Mouse (Mus musculus) hindbrain, embryonic 14.5 days (tissue): ENCODE measurements around the gene Ak4. TPM values are rescaled to one million over a fixed set of nuclear protein-coding genes. Genes with fewer than 3 reads are reported as not detected.

Experiments used
- ATAC-seq: fragments of 200-750 bp; cut with Nextera tagmentation; 2 replicates; pipeline ENCODE4 v1.8.0; 2017; ENCODE audit warnings: moderate number of reproducible peaks, mild to moderate bottlenecking, moderate TSS enrichment, moderate library complexity; ENCODE audit not compliant: low FRiP score
- DNase-seq: peaks from one replicate; pipeline ENCODE4 v3.0.0-alpha.2; 2015; ENCODE audit warnings: low spot score
- H3K27ac ChIP-seq: fragments of 300-500 bp; sonication (generic); 2 replicates; pipeline ENCODE4 v1.5.1; 2014; ENCODE audit warnings: mild to moderate bottlenecking, moderate library complexity
- H3K27me3 ChIP-seq: fragments of 300-500 bp; sonication (generic); 2 replicates; pipeline ENCODE4 v1.6.1; 2014; ENCODE audit warnings: mild to moderate bottlenecking, low read length, mixed read lengths; ENCODE audit not compliant: control insufficient read depth, insufficient read depth
- H3K36me3 ChIP-seq: fragments of 300-500 bp; sonication (generic); replicated peaks from 2 replicates; pipeline ENCODE4 v1.6.1; 2014; ENCODE audit not compliant: control insufficient read depth, insufficient read depth
- H3K4me1 ChIP-seq: fragments of 300-500 bp; sonication (generic); replicated peaks from 2 replicates; pipeline ENCODE4 v1.6.1; 2014; ENCODE audit warnings: antibody characterized with exemption, low read length, mixed read lengths; ENCODE audit not compliant: control insufficient read depth, insufficient read depth
- H3K4me2 ChIP-seq: fragments of 300-500 bp; sonication (generic); replicated peaks from 2 replicates; pipeline ENCODE4 v1.6.1; 2014; ENCODE audit warnings: mild to moderate bottlenecking, moderate library complexity
- H3K4me3 ChIP-seq: fragments of 300-500 bp; sonication (generic); replicated peaks from 2 replicates; pipeline ENCODE4 v1.5.1; 2014; ENCODE audit warnings: mild to moderate bottlenecking, low read length
- H3K9ac ChIP-seq: fragments of 300-500 bp; sonication (generic); 2 replicates; pipeline ENCODE4 v1.6.1; 2014
- H3K9me3 ChIP-seq: fragments of 300-500 bp; sonication (generic); 2 replicates; pipeline ENCODE4 v1.6.1; 2016; ENCODE audit warnings: low read length; ENCODE audit not compliant: control insufficient read depth
- WGBS: fragments of 180-500 bp; shearing (Covaris S2); extraction: QIAGEN DNeasy Blood & Tissue Kit; methylation state at CpG from one replicate; pipeline ENCODE4 v1.1.7; 2014; 5-methylcytosine and 5-hydroxymethylcytosine counted together
- polyA plus RNA-seq: library from polyadenylated mRNA; unstranded; fragments of >200 nt; fragmentation: Nextera tagmentation; extraction: Ambion mirVana; gene quantifications from 2 replicates; pipeline ENCODE4 v1.2.1, GENCODE M21; 2014

The Ak4 gene
- 3.2 and 4.2 TPM in 2 replicates for polyA plus RNA-seq

DNA sequence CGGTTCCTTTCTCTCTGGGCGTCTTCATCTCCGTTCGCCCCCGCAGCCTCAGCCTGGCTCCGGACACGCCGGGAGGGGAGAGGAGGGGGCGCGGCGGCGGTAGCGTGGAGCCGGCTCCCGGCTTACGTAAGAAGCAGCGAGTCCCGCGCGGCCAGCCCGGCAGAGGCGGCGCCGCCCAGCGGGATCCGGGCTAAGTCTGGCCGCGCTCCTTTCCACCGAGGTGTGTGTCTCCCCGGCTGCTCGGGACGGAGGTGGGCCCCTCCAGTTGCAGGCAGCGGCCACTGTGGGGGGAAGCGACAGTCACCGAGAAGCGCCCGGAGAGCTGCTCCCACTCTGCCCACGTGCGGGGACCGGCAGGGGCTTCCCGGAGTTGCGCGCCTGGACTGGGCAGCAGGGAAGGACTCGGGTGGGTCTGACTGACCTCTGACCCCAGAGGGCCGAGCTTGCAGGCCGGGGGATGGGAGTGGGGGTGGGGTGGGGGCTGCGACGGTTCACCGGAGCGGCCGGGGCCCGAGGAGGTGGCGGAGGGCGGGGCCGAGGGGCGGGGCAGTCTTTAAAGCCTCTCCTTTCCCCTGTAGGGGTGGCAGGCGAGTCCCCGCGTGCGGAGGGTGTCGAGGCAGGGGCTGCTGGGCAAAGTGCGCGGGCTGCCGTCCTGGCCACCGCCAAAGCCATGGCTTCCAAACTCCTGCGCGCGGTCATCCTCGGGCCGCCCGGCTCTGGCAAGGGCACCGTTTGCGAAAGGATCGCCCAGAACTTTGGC lies at the start of gene Ak4:
TSS of gene Ak4 (plus strand) at position 127 of the 760 bp plus-strand sequence.
- Histone ChIP-seq H3K9ac (peak within 1 kb of the TSS; percentile 65), H3K27ac (0 out of 2 replicates have a peak within 1 kb of the TSS, but pooled peaks have one; percentile 9), H3K4me2 (peak within 1 kb of the TSS; percentile 97), H3K36me3 (no peaks in the 10 kb centered on the region), H3K4me1 (peaks cover 6% of the 10 kb centered on the region; the same call in 1 of the 2 replicates), H3K27me3 (peaks cover 9% of the 10 kb centered on the region), H3K9me3 (no peaks in the 10 kb centered on the region), H3K4me3 (peak within 1 kb of the TSS; percentile 76)
- DNase-seq (peak; percentile 32), ATAC-seq (peak; percentile 64)
- under 1% methylated on average over 59 of the region's 74 CpGs for WGBS

DNA sequence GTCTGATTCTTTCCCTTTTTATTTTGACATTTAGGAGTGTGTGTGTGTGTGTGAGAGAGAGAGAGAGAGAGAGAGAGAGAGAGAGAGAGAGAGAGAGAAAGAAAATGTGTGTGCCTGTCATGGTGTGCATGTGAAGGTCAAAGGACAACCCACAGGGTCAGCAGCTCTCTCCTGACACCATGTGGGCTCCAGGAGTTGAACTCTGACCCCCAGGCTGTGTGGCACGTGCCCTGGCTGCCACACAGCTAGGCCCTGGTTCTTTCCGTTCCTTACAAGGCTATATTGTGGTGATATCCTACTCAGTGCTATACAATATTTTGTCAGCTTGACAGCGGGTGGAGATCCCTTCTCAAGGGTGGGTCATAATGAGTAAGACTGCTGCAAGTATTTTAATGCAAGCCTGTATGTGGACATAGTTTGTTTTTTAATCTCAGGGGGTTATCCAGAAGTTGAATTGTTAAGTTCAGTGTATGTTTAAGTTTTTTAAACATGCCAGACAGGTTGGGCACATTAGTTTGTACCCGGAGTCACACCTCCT lies 49.3 kb upstream of the Ak4 start:
- H3K27ac ChIP-seq = no peak overlapping the region
- 0 out of 2 replicates have a peak, but pooled peaks cover 3% of the 10 kb centered on the region for H3K4me1 ChIP-seq
- H3K27me3 ChIP-seq = no peaks in the 10 kb centered on the region
- no peak overlapping the region for H3K4me2 ChIP-seq
- ATAC-seq (no peak), DNase-seq (no peak)
- 65% methylated on average over 4 of the region's 4 CpGs for WGBS
- no peaks in the 10 kb centered on the region for H3K36me3 ChIP-seq
- H3K9ac ChIP-seq = no peak overlapping the region
- no peaks in the 10 kb centered on the region for H3K9me3 ChIP-seq
- H3K4me3 ChIP-seq = no peak overlapping the region

DNA sequence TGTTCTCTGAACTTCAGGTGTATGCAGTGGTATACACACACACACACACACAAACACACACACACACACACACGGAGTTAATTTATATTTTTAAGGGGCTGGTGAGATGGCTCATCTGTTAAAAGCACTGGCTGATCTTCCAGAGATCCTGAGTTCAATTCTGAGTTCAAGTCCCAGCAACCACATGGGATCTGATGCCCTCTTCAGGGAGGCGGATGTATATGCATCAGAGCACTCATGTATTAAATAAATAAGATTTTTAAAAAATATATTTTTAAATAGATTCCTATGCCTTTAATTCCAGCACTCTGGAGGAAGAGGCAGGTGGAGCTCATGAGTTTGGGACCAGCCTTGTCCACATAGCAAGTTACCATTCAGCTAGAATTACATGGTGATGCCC lies 46.8 kb upstream of the Ak4 start:
- no peak overlapping the region for H3K9ac ChIP-seq
- H3K27me3 ChIP-seq = no peaks in the 10 kb centered on the region
- DNase-seq = no peak
- no peak for ATAC-seq
- no peak overlapping the region for H3K4me3 ChIP-seq
- whole genome bisulfite sequencing = 88% methylated on average over 2 of the region's 2 CpGs
- no peaks in the 10 kb centered on the region for H3K36me3 ChIP-seq
- H3K27ac ChIP-seq = no peak overlapping the region
- H3K4me2 ChIP-seq = no peak overlapping the region
- no peaks in the 10 kb centered on the region for H3K9me3 ChIP-seq
- H3K4me1 ChIP-seq = no peaks in the 10 kb centered on the region

DNA sequence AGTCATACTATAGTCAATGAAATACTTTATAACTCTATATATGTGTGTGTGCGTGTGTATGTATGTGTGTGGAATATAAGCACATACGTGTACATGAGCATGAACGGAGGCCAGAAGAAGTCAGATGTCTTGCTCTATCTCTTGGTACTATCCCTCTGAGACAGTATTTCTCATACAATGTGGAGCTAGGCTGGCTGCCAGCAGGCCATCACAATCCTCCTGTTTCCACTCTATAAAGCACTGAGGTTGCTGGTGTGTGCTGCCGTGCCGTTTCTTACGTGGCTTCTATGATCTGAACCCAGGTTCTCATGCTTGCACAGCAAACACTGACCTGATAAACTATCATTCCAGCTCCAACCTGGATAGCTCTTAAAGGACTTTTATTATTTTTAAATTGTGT lies 46.3 kb upstream of the Ak4 start:
- no peak overlapping the region for H3K27ac ChIP-seq
- no peak overlapping the region for H3K4me2 ChIP-seq
- WGBS = 85% methylated on average over 6 of the region's 6 CpGs
- H3K9me3 ChIP-seq = no peaks in the 10 kb centered on the region
- H3K9ac ChIP-seq = no peak overlapping the region
- no peaks in the 10 kb centered on the region for H3K36me3 ChIP-seq
- DNase-seq = no peak
- H3K4me1 ChIP-seq = no peaks in the 10 kb centered on the region
- no peak for ATAC-seq
- H3K4me3 ChIP-seq = no peak overlapping the region
- no peaks in the 10 kb centered on the region for H3K27me3 ChIP-seq

DNA sequence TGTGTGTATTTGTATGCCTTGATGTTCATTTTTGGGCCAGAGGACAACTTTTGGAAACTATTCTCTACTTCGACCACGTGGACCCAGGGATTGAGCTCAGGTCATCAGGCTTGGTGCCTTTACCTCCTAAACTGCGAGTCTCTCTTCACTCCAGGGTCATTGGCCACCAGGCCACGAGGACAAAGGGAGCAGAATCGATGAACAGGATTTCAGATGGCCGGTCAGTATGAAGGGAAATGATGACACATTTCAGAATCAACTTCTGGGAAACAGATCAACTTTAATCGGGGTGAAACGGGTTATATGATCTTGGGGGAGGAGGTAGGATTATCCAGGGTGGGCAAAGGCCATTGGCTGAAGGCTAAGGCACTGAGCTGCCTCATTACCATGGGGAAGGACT lies 45.0 kb upstream of the Ak4 start:
- Histone ChIP-seq H3K4me3 (no peak overlapping the region), H3K36me3 (no peaks in the 10 kb centered on the region), H3K4me1 (no peaks in the 10 kb centered on the region; the same call in 1 of the 2 replicates), H3K27me3 (no peaks in the 10 kb centered on the region), H3K27ac (no peak overlapping the region), H3K9me3 (no peaks in the 10 kb centered on the region), H3K4me2 (no peak overlapping the region), H3K9ac (no peak overlapping the region)
- DNase-seq (no peak), ATAC-seq (no peak)
- 85% methylated on average over 8 of the region's 8 CpGs for WGBS

DNA sequence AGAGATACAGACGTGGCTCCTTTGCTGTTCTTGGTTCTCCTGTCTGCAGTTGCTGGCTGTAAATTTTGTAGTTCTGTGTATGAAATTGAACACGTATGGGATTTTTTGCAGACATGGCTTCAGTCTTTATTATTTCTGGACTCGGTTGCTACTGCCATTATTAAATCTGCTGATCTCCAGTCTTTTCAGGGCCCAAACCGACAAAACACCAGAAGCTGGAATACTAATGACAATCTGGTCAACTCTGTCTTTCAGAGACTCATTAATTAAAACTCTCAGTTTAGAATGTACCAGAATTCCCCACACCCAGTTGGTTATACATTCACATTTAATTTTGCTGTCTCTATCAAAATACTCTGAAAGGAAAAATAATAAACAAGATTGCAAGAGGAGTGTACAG lies 42.2 kb upstream of the Ak4 start:
- Histone ChIP-seq H3K4me1 (no peaks in the 10 kb centered on the region; the same call in 1 of the 2 replicates), H3K9ac (no peak overlapping the region), H3K4me2 (no peak overlapping the region), H3K27ac (no peak overlapping the region), H3K36me3 (no peaks in the 10 kb centered on the region), H3K4me3 (no peak overlapping the region), H3K27me3 (no peaks in the 10 kb centered on the region), H3K9me3 (no peaks in the 10 kb centered on the region)
- no peak for DNase-seq
- 75% methylated on average over 4 of the region's 4 CpGs for WGBS
- ATAC-seq = no peak

DNA sequence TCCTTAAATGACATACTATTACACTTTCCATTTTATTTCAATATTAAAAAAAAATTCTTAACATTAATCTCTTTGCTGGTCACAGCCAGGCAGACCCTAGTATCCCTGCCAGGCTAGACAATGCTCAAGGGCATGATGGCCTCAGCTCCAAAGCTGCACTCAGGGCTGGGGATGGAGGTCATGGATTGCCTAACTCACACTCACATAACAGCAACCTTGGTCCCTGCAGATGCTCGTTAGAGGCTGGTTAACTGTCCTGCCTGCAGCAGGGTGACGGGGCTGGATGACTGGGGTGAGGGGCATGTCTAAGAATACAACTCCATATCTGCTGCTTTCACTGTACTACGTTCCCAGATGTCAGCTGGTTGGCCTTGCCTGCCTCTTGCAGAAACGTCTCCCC lies 40.8 kb upstream of the Ak4 start:
- no peaks in the 10 kb centered on the region for H3K27me3 ChIP-seq
- WGBS = 55% methylated on average over 4 of the region's 4 CpGs
- H3K4me3 ChIP-seq = no peak overlapping the region
- no peaks in the 10 kb centered on the region for H3K9me3 ChIP-seq
- H3K27ac ChIP-seq = no peak overlapping the region
- H3K36me3 ChIP-seq = no peaks in the 10 kb centered on the region
- H3K9ac ChIP-seq = no peak overlapping the region
- H3K4me2 ChIP-seq = no peak overlapping the region
- DNase-seq = no peak
- H3K4me1 ChIP-seq = no peaks in the 10 kb centered on the region; the same call in 1 of the 2 replicates
- ATAC-seq = no peak

DNA sequence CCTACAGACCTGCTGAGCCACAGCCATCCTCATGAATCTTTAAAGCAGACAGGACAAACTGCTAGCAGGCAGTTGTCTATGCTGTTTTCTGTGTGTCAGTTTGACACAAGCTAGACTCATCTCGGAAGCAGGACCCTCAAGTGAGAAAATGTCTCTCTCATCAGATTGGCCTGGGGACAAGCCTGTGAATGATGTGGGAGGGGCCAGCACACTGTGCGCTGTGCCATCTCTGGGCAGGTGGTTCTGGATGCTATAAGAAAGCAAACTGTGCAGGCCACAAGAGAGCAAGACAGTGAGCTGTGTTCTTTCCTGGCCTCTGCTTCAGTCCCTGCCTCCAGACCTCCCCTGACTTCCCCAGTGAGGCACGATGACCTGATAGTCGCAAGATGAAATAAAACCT lies 40.3 kb upstream of the Ak4 start:
- no peak overlapping the region for H3K4me3 ChIP-seq
- no peak overlapping the region for H3K4me2 ChIP-seq
- no peaks in the 10 kb centered on the region; the same call in 1 of the 2 replicates for H3K4me1 ChIP-seq
- no peaks in the 10 kb centered on the region for H3K36me3 ChIP-seq
- ATAC-seq (no peak), DNase-seq (no peak)
- 74% methylated on average over 4 of the region's 4 CpGs for WGBS
- no peak overlapping the region for H3K27ac ChIP-seq
- H3K27me3 ChIP-seq = no peaks in the 10 kb centered on the region
- H3K9ac ChIP-seq = no peak overlapping the region
- no peaks in the 10 kb centered on the region for H3K9me3 ChIP-seq

DNA sequence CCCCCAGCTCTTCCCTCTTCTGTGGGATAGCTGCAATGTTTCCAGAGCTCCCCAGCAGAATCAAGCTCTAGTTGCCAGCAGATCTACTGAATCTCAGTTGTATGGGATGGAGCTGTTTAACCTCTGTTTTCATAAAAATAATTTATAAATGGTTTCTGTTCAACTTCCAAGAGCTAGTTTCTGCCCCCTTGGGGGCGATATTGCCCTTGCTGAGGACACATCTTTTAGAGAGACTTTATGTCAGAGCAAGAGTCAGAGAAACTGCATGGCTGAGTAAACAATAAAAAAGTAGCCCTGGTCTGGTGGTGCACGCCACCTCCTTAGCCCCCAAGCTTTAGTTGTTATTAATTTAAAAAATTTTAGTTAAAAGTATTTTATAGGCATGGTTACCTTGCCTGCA lies 34.1 kb upstream of the Ak4 start:
- H3K4me3 ChIP-seq = no peak overlapping the region
- no peaks in the 10 kb centered on the region for H3K36me3 ChIP-seq
- DNase-seq = no peak
- WGBS = 55% methylated on average over 2 of the region's 2 CpGs
- ATAC-seq = no peak
- H3K27ac ChIP-seq = no peak overlapping the region
- no peak overlapping the region for H3K9ac ChIP-seq
- no peaks in the 10 kb centered on the region for H3K9me3 ChIP-seq
- H3K4me2 ChIP-seq = no peak overlapping the region
- no peaks in the 10 kb centered on the region for H3K4me1 ChIP-seq
- H3K27me3 ChIP-seq = no peaks in the 10 kb centered on the region
